Mouse (Mus musculus): Measurements from ENCODE around the gene Brox. TPM values are rescaled to one million over a fixed set of nuclear protein-coding genes. Genes with fewer than 3 reads are reported as not detected.
A peak's percentile ranks its signal among the peaks of the same experiment; 100 is the strongest.

The Brox gene
- polyA plus RNA-seq, 1 experiment from 2014 or later = 36.6 TPM

DNA sequence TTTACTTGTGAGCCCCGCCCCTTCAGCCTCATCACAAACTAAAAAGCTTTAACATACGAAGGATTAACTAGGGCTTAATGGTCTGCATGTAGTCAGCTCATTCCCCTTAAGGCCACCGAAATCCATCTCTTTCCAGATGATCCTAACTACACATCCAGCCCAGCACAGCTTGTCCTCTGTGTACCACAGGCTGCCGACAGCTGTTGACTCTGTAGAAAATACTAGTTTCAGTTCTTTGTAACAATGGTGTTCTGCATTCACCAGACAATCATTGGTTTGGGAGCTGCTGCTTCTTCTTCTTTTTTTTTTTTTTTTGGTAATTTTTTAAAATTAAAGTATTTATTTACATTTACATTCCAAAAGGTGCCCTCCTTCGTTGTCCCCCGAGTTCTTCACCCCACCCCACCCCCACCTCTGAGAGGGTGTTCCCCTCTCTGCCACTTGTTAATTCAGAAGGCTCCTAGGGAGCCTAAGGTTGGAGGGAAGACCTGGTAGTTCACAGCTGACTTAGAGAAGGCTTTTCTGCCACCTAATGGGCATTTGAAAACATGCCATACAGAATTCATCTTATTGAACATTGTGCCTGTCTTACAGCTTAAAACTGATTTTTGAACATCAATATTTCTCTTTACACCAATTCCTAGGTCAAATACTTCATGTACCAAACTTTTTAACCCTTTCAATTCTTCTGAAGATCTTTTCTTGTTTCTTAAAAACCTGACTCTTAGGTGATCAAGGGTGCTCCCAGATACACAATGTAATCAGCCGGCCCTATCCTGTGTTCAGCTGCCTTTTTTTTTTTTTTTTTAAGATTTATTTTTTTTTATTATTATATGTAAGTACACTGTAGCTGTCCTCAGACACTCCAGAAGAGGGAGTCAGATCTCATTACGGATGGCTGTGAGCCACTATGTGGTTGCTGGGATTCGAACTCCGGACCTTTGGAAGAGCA lies 23.9 kb downstream of the Brox start:
- Histone ChIP-seq H3K27me3 (replicated peaks) (no peaks in the 10 kb centered on the region), H3K27ac (replicated peaks) (no peak overlapping the region), H3K4me3 (no peak overlapping the region), H3K36me3 (peaks cover 16% of the 10 kb centered on the region), H3K4me1 (no peaks in the 10 kb centered on the region), H3K4me2 (no peak overlapping the region), H3K9me3 (no peaks in the 10 kb centered on the region), H3K9ac (no peak overlapping the region)
- WGBS = 55% methylated on average over 10 of the region's 10 CpGs
- ATAC-seq (ENCODE audit: extremely low read depth, insufficient number of reproducible peaks, low FRiP score, low TSS enrichment) = no peak

DNA sequence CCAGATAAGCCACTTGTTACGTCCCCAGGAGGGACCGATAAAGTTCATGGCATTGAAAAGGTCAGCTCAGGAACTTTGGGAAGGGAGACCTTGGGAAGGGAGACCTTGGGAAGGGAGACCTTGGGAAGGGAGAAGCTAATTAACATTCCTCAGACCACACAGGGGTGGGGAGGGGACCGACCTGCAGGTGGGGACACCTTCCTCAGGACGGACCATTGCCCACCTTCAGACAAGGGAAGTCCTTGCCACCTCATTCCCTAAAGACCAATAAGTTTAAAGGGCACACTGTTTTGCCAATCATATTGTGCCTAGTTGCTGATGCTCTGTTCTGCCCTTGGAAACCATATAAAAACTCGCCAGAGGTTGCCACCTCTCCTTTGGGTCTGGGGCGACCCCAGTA lies 29.4 kb downstream of the Brox start:
- Histone ChIP-seq H3K9me3 (no peaks in the 10 kb centered on the region), H3K36me3 (no peaks in the 10 kb centered on the region), H3K27ac (replicated peaks) (no peak overlapping the region), H3K4me1 (peaks cover 15% of the 10 kb centered on the region), H3K4me3 (no peak overlapping the region), H3K4me2 (no peak overlapping the region), H3K9ac (no peak overlapping the region), H3K27me3 (replicated peaks) (no peaks in the 10 kb centered on the region)
- ATAC-seq (ENCODE audit: extremely low read depth, insufficient number of reproducible peaks, low FRiP score, low TSS enrichment) = no peak
- WGBS = 63% methylated on average over 6 of the region's 6 CpGs

DNA sequence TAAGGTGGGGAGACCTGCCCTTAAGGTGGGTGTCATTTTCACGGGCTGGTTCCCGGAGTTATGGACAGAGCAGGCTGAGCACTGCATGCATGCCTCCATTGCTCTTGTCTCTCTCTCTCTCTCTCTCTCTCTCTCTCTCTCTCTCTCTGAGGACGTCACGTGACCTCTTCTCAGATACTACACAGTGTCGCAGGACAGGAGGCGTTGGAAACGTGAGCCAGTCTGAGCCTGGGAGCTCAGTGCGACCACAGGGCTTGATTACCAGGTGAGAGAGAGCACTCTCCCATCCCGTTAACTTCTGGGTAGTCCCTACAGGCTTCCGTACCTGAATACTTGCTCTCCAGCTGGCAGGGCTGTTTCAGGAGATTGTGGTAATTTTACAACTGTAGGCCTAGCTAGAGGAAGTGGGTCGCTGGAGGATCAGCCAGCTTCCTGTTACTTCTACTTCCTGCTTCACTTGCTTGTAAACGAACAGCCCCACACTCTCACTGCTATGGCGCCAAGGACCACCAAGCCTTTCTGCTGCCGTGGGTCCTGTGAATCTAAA lies 31.1 kb downstream of the Brox start:
- Histone ChIP-seq H3K36me3 (no peaks in the 10 kb centered on the region), H3K4me1 (peaks cover 15% of the 10 kb centered on the region), H3K27ac (replicated peaks) (no peak overlapping the region), H3K9ac (0 out of 2 replicates have a peak overlapping the region, but pooled peaks have one; percentile 19), H3K9me3 (no peaks in the 10 kb centered on the region), H3K27me3 (replicated peaks) (no peaks in the 10 kb centered on the region), H3K4me3 (no peak overlapping the region), H3K4me2 (peak overlapping the region; percentile 7; the same call in 1 of the 2 replicates)
- WGBS = 42% methylated on average over 14 of the region's 14 CpGs
- no peak for ATAC-seq (ENCODE audit: extremely low read depth, insufficient number of reproducible peaks, low FRiP score, low TSS enrichment)

DNA sequence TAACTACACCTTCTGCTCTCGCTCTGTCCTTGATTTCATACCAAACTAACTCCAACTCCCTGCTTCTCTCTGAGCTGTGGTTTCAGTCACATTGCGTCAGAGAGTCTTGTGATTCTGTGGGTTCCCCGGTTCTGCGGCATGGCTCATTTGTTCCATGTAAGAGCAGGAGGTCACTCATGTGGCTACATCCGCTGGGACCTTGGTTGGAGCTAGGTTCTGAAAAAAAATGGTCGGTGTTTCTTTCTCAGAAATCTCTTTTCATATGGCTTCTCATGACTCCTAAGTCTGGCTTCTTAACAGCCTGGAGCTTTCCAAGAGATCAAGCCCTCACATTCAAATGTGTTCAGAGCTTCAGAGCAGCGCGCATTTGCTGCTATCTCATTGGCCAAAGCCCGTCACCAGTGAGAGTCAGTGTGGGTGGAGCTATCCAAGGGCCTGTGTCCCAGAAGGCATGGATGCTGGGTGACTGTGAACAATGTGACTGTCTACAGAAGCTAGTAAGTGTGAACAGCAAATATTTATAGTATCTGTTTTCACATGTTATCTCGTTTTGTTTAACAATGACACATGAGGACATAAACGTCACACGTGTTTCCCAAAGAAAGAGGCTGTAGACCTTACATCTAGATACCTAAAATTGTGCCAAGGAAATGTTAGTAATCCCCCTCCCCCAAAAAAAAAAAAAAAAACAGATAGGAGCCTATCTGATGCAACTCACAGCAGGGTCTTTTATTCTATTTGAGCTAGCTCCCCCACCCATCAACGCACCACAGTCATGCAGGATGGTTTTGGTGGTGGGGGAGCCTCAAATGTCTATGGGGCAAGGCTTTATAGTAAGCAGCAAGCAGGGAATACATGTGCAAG lies 32.7 kb downstream of the Brox start:
- Histone ChIP-seq H3K36me3 (no peaks in the 10 kb centered on the region), H3K4me1 (peaks cover 15% of the 10 kb centered on the region), H3K4me2 (peak overlapping the region; percentile 51), H3K9ac (peak overlapping the region; percentile 30; the same call in 1 of the 2 replicates), H3K9me3 (no peaks in the 10 kb centered on the region), H3K27me3 (replicated peaks) (no peaks in the 10 kb centered on the region), H3K4me3 (no peak overlapping the region), H3K27ac (replicated peaks) (no peak overlapping the region)
- WGBS = 56% methylated on average over 13 of the region's 13 CpGs
- ATAC-seq (ENCODE audit: extremely low read depth, insufficient number of reproducible peaks, low FRiP score, low TSS enrichment) = no peak

DNA sequence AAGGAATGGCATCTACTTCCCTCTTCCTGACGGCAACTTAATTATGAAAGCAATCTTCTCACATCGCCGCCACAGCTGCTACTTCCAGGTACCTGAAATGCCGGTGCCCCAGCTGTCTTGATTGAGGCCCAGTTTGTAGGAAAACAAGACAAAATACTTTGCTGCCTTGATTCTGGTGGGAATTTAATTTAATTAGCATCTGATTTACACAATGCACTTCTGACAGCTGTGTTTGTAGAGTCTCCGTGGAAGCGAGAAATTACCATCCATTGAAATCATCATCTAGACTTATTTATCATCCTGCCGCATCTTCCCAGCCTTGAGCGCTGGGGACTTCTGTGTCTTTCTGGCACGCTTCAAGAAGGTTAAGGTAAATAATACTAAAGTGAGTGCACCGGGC lies 44.5 kb downstream of the Brox start:
- no peak overlapping the region for H3K4me3 ChIP-seq
- H3K27ac ChIP-seq (replicated peaks) = no peak overlapping the region
- H3K9ac ChIP-seq = no peak overlapping the region
- H3K4me2 ChIP-seq = no peak overlapping the region
- H3K9me3 ChIP-seq = no peaks in the 10 kb centered on the region
- 65% methylated on average over 10 of the region's 10 CpGs for WGBS
- H3K27me3 ChIP-seq (replicated peaks) = peaks cover 15% of the 10 kb centered on the region
- ATAC-seq (ENCODE audit: extremely low read depth, insufficient number of reproducible peaks, low FRiP score, low TSS enrichment) = no peak
- H3K4me1 ChIP-seq = no peaks in the 10 kb centered on the region
- no peaks in the 10 kb centered on the region for H3K36me3 ChIP-seq

DNA sequence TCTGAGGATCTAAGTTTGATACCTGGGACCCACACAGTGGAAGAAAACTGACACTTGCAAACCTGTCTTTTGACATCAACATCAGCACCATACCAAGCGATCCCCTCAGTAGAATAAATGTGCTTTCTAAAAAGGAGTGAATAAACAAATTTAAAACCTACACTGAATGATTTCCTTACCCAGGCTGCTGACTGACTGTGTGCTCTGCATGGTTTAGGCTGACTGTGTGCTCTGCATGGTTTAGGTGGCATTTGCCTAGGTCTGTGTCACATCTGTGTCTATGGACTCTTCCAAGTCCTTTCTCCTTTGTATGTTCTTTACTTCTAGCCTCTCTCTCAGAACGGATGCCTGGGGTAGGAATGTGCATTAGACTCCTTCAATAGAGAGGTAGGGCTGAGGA lies 45.3 kb downstream of the Brox start:
- no peak overlapping the region for H3K4me3 ChIP-seq
- WGBS = 72% methylated on average over 2 of the region's 2 CpGs

DNA sequence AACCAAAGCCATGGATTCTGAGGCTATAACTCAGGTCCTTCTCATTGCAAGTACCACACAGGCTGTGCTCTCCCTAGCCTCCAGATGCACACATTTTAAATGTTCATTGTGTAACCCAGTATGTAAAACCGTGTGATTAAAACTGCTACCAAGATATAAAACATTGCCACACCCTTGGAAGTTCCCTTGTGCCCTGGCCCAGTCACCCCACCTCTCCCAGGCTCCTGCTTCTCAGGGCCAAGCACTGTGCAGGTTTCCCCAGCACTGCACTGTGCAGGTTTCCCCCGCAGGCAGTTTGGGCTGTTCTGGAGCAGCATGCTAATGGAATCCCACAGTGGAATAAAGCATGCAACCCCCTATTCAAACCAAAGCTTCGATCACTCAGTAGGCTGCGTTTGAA lies 46.5 kb downstream of the Brox start:
- H3K9me3 ChIP-seq = no peaks in the 10 kb centered on the region
- H3K4me3 ChIP-seq = no peak overlapping the region
- no peak overlapping the region for H3K4me2 ChIP-seq
- no peaks in the 10 kb centered on the region for H3K36me3 ChIP-seq
- H3K9ac ChIP-seq = no peak overlapping the region
- ATAC-seq (ENCODE audit: extremely low read depth, insufficient number of reproducible peaks, low FRiP score, low TSS enrichment) = no peak
- no peak overlapping the region for H3K27ac ChIP-seq (replicated peaks)
- H3K4me1 ChIP-seq = no peaks in the 10 kb centered on the region
- peaks cover 15% of the 10 kb centered on the region for H3K27me3 ChIP-seq (replicated peaks)
- WGBS = 70% methylated on average over 4 of the region's 4 CpGs

More for the DNA sequence above, 45.3 kb downstream of the Brox start:
- Histone ChIP-seq H3K27ac (replicated peaks) (no peak overlapping the region), H3K9me3 (no peaks in the 10 kb centered on the region), H3K9ac (no peak overlapping the region), H3K36me3 (no peaks in the 10 kb centered on the region), H3K4me2 (no peak overlapping the region), H3K4me1 (no peaks in the 10 kb centered on the region), H3K27me3 (replicated peaks) (peaks cover 15% of the 10 kb centered on the region)
- no peak for ATAC-seq (ENCODE audit: extremely low read depth, insufficient number of reproducible peaks, low FRiP score, low TSS enrichment)

DNA sequence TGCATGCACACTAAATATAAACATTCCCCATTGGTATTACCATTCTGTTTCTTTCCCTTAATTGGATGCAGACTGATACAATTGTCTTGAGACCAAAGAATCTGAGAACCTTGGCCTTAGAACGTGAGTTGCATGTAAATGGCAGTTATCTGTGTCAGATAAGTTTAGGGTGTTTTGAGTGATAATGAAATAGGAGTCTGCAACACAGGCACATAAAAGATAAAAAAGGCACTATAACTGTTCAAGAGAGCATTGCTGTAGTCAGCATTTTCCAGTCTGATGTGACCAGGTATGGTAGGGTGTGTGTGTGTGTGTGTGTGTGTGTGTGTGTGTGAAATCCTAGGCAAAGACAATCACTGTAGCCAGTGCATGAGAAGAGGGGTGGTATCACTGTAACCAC lies 48.9 kb downstream of the Brox start:
- Histone ChIP-seq H3K9me3 (no peaks in the 10 kb centered on the region), H3K4me2 (no peak overlapping the region), H3K36me3 (no peaks in the 10 kb centered on the region), H3K4me3 (no peak overlapping the region), H3K27ac (replicated peaks) (no peak overlapping the region), H3K27me3 (replicated peaks) (peaks cover 14% of the 10 kb centered on the region), H3K9ac (no peak overlapping the region), H3K4me1 (no peaks in the 10 kb centered on the region)
- WGBS = 10% methylated on average over 1 of the region's 1 CpGs
- ATAC-seq (ENCODE audit: extremely low read depth, insufficient number of reproducible peaks, low FRiP score, low TSS enrichment) = no peak

DNA sequence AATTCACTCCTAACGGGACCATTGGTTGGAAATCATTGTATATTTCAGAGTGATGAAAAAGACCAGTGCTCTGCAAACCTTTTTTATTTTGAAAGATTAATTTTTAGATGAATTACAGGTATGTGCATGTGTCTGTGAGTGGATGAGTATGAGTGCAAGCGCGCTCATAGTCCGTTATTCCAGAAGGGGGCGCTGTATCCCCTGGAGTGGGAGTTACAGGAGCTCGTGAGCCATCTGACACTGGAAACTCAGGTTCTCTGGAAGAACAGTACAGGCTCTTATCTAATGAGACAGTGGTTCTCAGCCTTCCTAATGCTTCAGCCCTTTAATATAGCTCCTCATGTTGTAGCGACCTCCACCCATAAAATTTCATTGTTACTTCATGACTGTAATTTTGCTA lies 53.8 kb downstream of the Brox start:
- H3K27ac ChIP-seq (replicated peaks) = no peak overlapping the region
- H3K9ac ChIP-seq = no peak overlapping the region
- H3K36me3 ChIP-seq = no peaks in the 10 kb centered on the region
- no peak for ATAC-seq (ENCODE audit: extremely low read depth, insufficient number of reproducible peaks, low FRiP score, low TSS enrichment)
- no peaks in the 10 kb centered on the region for H3K27me3 ChIP-seq (replicated peaks)
- 67% methylated on average over 7 of the region's 7 CpGs for WGBS
- no peaks in the 10 kb centered on the region for H3K9me3 ChIP-seq
- H3K4me1 ChIP-seq = no peaks in the 10 kb centered on the region
- no peak overlapping the region for H3K4me3 ChIP-seq
- no peak overlapping the region for H3K4me2 ChIP-seq

DNA sequence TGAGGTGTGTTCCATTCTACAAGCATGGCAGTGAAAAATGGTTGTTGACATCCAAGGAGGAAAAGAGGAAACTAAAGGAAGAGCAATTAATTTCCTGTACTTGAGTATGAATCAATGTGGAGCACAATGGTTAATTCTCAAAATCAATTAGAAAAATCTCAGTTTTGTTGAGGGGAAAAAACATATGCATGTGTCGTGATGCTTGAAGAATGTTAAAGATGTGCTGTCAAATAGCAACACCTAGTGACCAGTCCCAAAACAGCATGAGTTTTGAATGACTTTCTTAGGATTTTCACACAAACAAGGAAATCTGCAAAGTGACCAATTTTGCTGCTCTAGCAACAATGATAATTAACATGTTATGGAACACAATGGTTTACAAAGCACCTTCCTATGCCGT lies 59.2 kb downstream of the Brox start:
- no peaks in the 10 kb centered on the region; the same call in 1 of the 2 replicates for H3K27me3 ChIP-seq (replicated peaks)
- H3K36me3 ChIP-seq = no peaks in the 10 kb centered on the region
- no peak for ATAC-seq (ENCODE audit: extremely low read depth, insufficient number of reproducible peaks, low FRiP score, low TSS enrichment)
- no peaks in the 10 kb centered on the region for H3K4me1 ChIP-seq
- no peak overlapping the region for H3K4me3 ChIP-seq
- H3K9ac ChIP-seq = no peak overlapping the region
- WGBS = 18% methylated on average over 2 of the region's 2 CpGs
- no peaks in the 10 kb centered on the region for H3K9me3 ChIP-seq
- H3K27ac ChIP-seq (replicated peaks) = no peak overlapping the region
- H3K4me2 ChIP-seq = no peak overlapping the region

DNA sequence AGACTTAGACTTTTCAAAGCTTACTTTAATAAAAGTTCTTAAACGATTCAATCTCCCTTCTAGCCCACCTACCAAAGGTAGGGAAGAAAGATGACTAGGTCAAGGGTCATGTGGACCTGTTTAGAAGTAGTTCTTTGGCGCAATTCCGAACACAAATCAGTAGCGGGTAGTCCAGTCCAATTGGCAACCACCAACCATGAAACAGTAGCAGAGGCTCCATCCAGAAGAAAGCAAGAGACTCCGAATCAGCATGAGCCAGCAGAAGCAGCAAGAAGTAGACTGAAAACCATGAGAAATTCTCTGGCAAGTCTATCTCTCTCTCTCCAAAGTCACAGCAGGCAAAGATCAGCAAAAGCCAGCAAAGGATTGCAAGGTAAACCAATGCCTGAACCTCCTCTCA lies 60.6 kb downstream of the Brox start:
- Histone ChIP-seq H3K27ac (replicated peaks) (no peak overlapping the region), H3K27me3 (replicated peaks) (no peaks in the 10 kb centered on the region; the same call in 1 of the 2 replicates), H3K9me3 (no peaks in the 10 kb centered on the region), H3K4me2 (no peak overlapping the region), H3K4me1 (no peaks in the 10 kb centered on the region), H3K9ac (no peak overlapping the region), H3K36me3 (no peaks in the 10 kb centered on the region), H3K4me3 (no peak overlapping the region)
- no peak for ATAC-seq (ENCODE audit: extremely low read depth, insufficient number of reproducible peaks, low FRiP score, low TSS enrichment)
- 84% methylated on average over 5 of the region's 5 CpGs for WGBS
